Mouse (Mus musculus) midbrain, embryonic 11.5 days (tissue): ENCODE measurements at regions not wholly inside any gene's neighbourhood (a gene's known extent, or its start where the extent isn't known, plus 50 kb on each side); places are given as distances from the start of the nearest gene placed in this dataset.

Experiments used
- ATAC-seq: fragments of 200-750 bp; cut with Nextera tagmentation; 2 replicates; pipeline ENCODE4 v1.8.0; 2017; ENCODE audit warnings: moderate TSS enrichment, moderate library complexity; ENCODE audit not compliant: low FRiP score
- DNase-seq: peaks from one replicate; pipeline ENCODE4 v3.0.0; 2015; ENCODE audit warnings: low spot score; ENCODE audit errors: missing footprints
- H3K27ac ChIP-seq: fragments of 300-500 bp; sonication (generic); 2 replicates; pipeline ENCODE4 v1.5.1; 2014; ENCODE audit warnings: low read depth, low read length
- H3K27me3 ChIP-seq: fragments of 300-500 bp; sonication (generic); 2 replicates; pipeline ENCODE4 v1.6.1; 2014; ENCODE audit warnings: mild to moderate bottlenecking, low read length, moderate library complexity, mixed read lengths; ENCODE audit not compliant: control insufficient read depth, insufficient read depth
- H3K36me3 ChIP-seq: fragments of 300-500 bp; sonication (generic); 2 replicates; pipeline ENCODE4 v1.6.1; 2014; ENCODE audit warnings: mild to moderate bottlenecking, low read length, moderate library complexity, mixed read lengths; ENCODE audit not compliant: control insufficient read depth, insufficient read depth
- H3K4me1 ChIP-seq: fragments of 300-500 bp; sonication (generic); 2 replicates; pipeline ENCODE4 v1.6.1; 2014; ENCODE audit warnings: low read length; ENCODE audit not compliant: control insufficient read depth, insufficient read depth
- H3K4me2 ChIP-seq: fragments of 300-500 bp; sonication (generic); 2 replicates; pipeline ENCODE4 v1.6.1; 2014; ENCODE audit warnings: mild to moderate bottlenecking, moderate library complexity
- H3K4me3 ChIP-seq: fragments of 300-500 bp; sonication (generic); 2 replicates; pipeline ENCODE4 v1.5.1; 2014; ENCODE audit warnings: low read depth, low read length
- H3K9ac ChIP-seq: fragments of 300-500 bp; sonication (generic); 2 replicates; pipeline ENCODE4 v1.6.1; 2014; ENCODE audit warnings: low read length
- H3K9me3 ChIP-seq: fragments of 300-500 bp; sonication (generic); 2 replicates; pipeline ENCODE4 v1.6.1; 2016; ENCODE audit warnings: low read length; ENCODE audit not compliant: control insufficient read depth
- WGBS: fragments of 180-500 bp; shearing (Covaris S2); extraction: QIAGEN DNeasy Blood & Tissue Kit; methylation state at CpG from one replicate; pipeline ENCODE4 v1.1.7; 2014; 5-methylcytosine and 5-hydroxymethylcytosine counted together

- Histone ChIP-seq H3K4me3 (no peak overlapping the region), H3K27ac (no peak overlapping the region), H3K27me3 (no peaks in the 10 kb centered on the region), H3K9me3 (no peaks in the 10 kb centered on the region), H3K4me1 (no peaks in the 10 kb centered on the region), H3K36me3 (no peaks in the 10 kb centered on the region), H3K4me2 (no peak overlapping the region), H3K9ac (no peak overlapping the region)
- 77% methylated on average over 3 of the region's 3 CpGs for WGBS
- ATAC-seq (no peak), DNase-seq (no peak)
Observed at GRCm38 (mm10) chrX:76077781-76078180, 186.3 kb upstream of the Cldn34b3 start.

DNA sequence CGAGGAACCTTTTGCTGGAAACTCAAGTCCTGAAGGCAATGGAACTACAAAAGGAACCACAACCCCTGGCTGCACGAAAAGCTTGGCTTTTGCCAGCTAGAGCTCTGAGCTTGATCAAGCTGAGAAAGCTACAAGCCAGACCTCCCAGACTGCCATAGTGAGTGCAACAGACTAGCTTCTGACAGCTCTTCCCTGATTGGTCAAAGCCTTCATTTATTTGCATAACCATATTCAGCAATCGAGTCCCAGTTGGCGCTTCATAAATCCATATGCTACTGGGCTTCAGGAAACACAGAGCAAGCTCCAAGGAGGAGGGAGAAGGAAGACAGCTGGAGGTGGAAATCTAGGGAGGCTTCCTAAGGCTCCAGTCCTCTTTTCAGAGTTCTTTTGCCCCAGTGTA is 181.4 kb upstream of the Cldn34b3 start:
- H3K36me3 ChIP-seq, result no peaks in the 10 kb centered on the region
- 75% methylated on average over 4 of the region's 4 CpGs for WGBS
- no peak for ATAC-seq

GRCm38 (mm10) chrX:76110763-76111474 is 153.2 kb upstream of the Cldn34b3 start:
- 74% methylated on average over 4 of the region's 4 CpGs for WGBS
- no peaks in the 10 kb centered on the region for H3K27me3 ChIP-seq
- no peaks in the 10 kb centered on the region for H3K9me3 ChIP-seq
- ATAC-seq, result no peak
- no peaks in the 10 kb centered on the region for H3K36me3 ChIP-seq
- no peak for DNase-seq
- H3K9ac ChIP-seq, result no peak overlapping the region
- H3K4me3 ChIP-seq, result no peak overlapping the region
- H3K4me2 ChIP-seq, result no peak overlapping the region
- no peak overlapping the region for H3K27ac ChIP-seq
- H3K4me1 ChIP-seq, result no peaks in the 10 kb centered on the region

More for the DNA sequence above, 181.4 kb upstream of the Cldn34b3 start:
- Histone ChIP-seq H3K4me3 (no peak overlapping the region), H3K4me1 (no peaks in the 10 kb centered on the region), H3K27me3 (no peaks in the 10 kb centered on the region), H3K9me3 (no peaks in the 10 kb centered on the region), H3K9ac (no peak overlapping the region), H3K27ac (no peak overlapping the region), H3K4me2 (no peak overlapping the region)
- DNase-seq, result no peak

DNA sequence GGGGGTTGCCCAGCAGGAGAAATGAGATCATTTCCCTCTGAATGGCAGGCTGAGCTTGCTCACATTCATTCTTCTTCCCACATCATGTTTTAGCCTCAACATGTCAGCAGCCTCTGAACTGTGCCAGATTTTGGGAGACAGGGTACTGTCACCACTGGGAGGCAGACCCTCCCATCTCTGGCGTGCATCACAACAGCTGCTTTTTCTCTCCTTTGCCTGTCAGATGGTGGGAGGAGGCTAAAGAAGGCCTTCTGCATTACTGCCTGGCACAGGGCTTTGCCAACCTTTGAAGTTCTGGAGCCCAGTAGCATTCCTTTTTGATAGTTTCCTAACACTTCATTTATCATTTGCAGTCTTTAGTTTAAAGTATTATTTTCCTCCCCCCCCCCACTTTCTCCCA is 148.0 kb upstream of the Cldn34b3 start:
- Histone ChIP-seq H3K36me3 (no peaks in the 10 kb centered on the region), H3K4me1 (no peaks in the 10 kb centered on the region), H3K9me3 (no peaks in the 10 kb centered on the region), H3K4me2 (no peak overlapping the region), H3K27ac (no peak overlapping the region), H3K27me3 (no peaks in the 10 kb centered on the region), H3K9ac (no peak overlapping the region), H3K4me3 (no peak overlapping the region)
- ATAC-seq (no peak), DNase-seq (no peak)
- WGBS, result 45% methylated on average over 1 of the region's 1 CpGs

DNA sequence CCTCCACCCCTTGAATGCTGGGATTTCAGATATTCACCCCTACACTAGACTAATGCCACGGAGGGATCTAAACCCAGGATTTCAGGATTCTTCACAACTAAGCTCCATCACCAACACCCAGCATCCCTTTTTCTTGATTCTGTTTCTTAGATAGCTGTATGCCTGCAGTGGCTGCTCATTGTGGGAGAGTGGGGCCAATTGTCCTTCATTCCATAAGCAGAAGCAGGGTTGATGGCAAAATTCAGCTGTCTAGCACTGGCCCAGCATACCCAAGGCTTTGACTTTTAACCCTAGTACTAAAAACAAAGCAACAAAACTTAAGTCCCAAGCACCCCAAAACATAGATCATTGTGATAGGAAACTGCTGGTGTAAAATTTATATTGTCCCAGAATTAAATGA is 147.5 kb upstream of the Cldn34b3 start:
- Histone ChIP-seq H3K9me3 (no peaks in the 10 kb centered on the region), H3K27me3 (no peaks in the 10 kb centered on the region), H3K4me3 (no peak overlapping the region), H3K9ac (no peak overlapping the region), H3K4me2 (no peak overlapping the region), H3K4me1 (no peaks in the 10 kb centered on the region), H3K36me3 (no peaks in the 10 kb centered on the region), H3K27ac (no peak overlapping the region)
- WGBS, result 82% methylated on average over 1 of the region's 1 CpGs
- no peak for DNase-seq
- no peak for ATAC-seq

DNA sequence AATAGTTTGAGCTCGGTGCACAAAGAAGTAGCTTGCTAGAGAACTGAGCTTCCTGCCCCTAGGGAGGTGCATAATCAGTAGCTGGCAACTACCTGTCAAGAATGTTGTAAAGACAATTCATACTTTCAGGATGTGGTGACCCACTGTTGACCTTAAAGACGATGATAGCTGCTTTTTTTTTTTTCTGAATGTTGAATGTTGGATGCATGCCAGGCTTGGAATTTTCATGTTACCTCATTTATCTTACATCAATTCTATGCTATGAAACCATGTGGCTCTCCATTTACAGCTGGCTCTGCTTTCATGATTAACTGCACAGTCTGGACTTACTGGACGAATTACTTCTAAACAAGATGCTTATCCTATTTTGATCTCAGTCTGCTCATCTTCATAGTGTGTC is 143.2 kb upstream of the Cldn34b3 start:
- Histone ChIP-seq H3K27ac (no peak overlapping the region), H3K4me2 (no peak overlapping the region), H3K9me3 (no peaks in the 10 kb centered on the region), H3K36me3 (no peaks in the 10 kb centered on the region), H3K4me3 (no peak overlapping the region), H3K9ac (no peak overlapping the region), H3K4me1 (no peaks in the 10 kb centered on the region), H3K27me3 (no peaks in the 10 kb centered on the region)
- DNase-seq (no peak), ATAC-seq (no peak)
- 66% methylated on average over 3 of the region's 3 CpGs for WGBS

- no peak overlapping the region for H3K4me2 ChIP-seq
- ATAC-seq, result no peak
- WGBS, result 41% methylated on average over 2 of the region's 2 CpGs
- H3K4me3 ChIP-seq, result no peak overlapping the region
- no peaks in the 10 kb centered on the region for H3K4me1 ChIP-seq
- no peak overlapping the region for H3K27ac ChIP-seq
- no peaks in the 10 kb centered on the region for H3K36me3 ChIP-seq
- no peaks in the 10 kb centered on the region for H3K9me3 ChIP-seq
- peak; percentile 81 for DNase-seq
- H3K9ac ChIP-seq, result no peak overlapping the region
- no peaks in the 10 kb centered on the region for H3K27me3 ChIP-seq
Observed at GRCm38 (mm10) chrX:76123355-76123754, 140.7 kb upstream of the Cldn34b3 start.

DNA sequence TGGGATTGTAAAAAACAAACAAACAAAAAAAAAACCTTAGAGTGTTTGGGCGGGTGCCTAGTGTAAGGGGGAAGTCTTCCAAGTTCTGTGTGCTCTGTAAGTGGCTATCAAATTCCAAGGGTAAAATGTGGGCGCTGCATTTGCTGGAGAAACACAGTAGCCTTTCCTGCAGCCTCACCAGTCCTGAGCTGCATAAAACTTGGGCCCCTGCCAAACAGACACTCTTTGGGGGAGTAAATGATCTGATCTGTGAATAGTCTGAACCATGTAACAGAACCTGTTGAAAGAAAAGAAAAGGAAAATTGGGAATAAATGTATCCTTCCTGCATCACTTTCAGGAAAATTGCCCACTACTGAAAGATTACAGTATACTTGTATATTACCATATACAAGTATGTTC is 126.4 kb upstream of the Cldn34b3 start:
- no peak overlapping the region for H3K4me2 ChIP-seq
- no peaks in the 10 kb centered on the region for H3K9me3 ChIP-seq
- no peak for ATAC-seq
- H3K4me3 ChIP-seq, result no peak overlapping the region
- no peak overlapping the region for H3K27ac ChIP-seq
- no peaks in the 10 kb centered on the region for H3K27me3 ChIP-seq
- DNase-seq, result no peak
- no peaks in the 10 kb centered on the region for H3K36me3 ChIP-seq
- H3K9ac ChIP-seq, result no peak overlapping the region
- no peaks in the 10 kb centered on the region for H3K4me1 ChIP-seq
- WGBS, result 74% methylated on average over 2 of the region's 2 CpGs

GRCm38 (mm10) chrX:76141022-76141421 is 123.1 kb upstream of the Cldn34b3 start:
- Histone ChIP-seq H3K4me2 (no peak overlapping the region), H3K9ac (no peak overlapping the region), H3K4me1 (no peaks in the 10 kb centered on the region), H3K4me3 (no peak overlapping the region), H3K27me3 (no peaks in the 10 kb centered on the region), H3K36me3 (no peaks in the 10 kb centered on the region), H3K9me3 (no peaks in the 10 kb centered on the region), H3K27ac (no peak overlapping the region)
- no peak for ATAC-seq
- no peak for DNase-seq
- WGBS, result 71% methylated on average over 2 of the region's 2 CpGs
